Mouse (Mus musculus): ENCODE results near the gene Aldh1a3. TPM values are rescaled to one million over a fixed set of nuclear protein-coding genes. Genes with fewer than 3 reads are reported as not detected.

Aldh1a3 gene
- total RNA-seq, 2 experiments from 2014 or later = 19.7 to 19.9 TPM

GRCm38 (mm10) chr7:66418981-66419380 is 8.3 kb downstream of the Aldh1a3 start:
- DNase-seq (ENCODE audit: low spot score in 2 of 2) = peak in 1 of 2 experiments; percentile 28

GRCm38 (mm10) chr7:66416829-66417228 is 10.5 kb downstream of the Aldh1a3 start:
- DNase-seq (ENCODE audit: low spot score in 2 of 2) = no peak

DNA sequence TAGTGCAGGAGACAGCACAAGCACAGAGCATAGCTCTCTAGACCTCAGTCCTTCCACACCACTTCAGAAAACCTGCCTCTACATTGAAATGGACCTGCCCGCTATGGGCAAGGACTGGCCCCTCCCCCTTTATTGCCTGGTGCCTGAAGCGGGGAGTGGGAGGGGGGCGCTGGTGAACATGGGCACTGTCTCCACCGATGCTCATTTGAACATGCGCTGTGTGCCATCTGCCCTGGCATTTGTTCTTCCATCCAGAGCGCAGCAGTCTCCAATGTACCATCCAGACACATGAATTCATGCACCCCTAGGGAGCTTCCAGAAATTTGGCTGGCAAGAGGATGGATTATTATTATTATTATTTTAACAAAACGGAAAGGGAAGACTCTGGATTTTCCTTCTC is 14.2 kb downstream of the Aldh1a3 start:
- no peak for DNase-seq (ENCODE audit: low spot score in 2 of 2)

GRCm38 (mm10) chr7:66409433-66409832 is 17.9 kb downstream of the Aldh1a3 start:
- DNase-seq (ENCODE audit: low spot score in 2 of 2) = no peak

DNA sequence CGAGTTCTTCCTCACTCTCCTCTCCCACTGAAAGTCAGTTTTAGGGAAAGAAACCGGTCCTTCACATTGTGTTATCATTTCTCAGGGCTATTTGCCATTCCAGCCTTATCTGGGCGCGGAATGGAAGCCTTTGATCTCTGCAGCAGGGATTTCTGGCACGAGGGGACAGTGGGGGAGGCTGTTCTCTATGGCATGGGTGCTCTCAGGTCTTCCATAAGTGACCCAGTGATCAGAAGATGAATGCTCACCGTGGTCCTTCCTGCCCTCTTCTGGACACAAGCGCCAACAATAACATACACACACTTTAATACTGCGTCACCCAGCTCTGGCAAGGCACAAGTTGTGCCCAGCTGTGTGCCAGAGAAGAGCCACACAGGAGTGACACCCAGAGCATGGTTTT is 20.3 kb downstream of the Aldh1a3 start:
- no peak for DNase-seq (ENCODE audit: low spot score in 2 of 2)

DNA sequence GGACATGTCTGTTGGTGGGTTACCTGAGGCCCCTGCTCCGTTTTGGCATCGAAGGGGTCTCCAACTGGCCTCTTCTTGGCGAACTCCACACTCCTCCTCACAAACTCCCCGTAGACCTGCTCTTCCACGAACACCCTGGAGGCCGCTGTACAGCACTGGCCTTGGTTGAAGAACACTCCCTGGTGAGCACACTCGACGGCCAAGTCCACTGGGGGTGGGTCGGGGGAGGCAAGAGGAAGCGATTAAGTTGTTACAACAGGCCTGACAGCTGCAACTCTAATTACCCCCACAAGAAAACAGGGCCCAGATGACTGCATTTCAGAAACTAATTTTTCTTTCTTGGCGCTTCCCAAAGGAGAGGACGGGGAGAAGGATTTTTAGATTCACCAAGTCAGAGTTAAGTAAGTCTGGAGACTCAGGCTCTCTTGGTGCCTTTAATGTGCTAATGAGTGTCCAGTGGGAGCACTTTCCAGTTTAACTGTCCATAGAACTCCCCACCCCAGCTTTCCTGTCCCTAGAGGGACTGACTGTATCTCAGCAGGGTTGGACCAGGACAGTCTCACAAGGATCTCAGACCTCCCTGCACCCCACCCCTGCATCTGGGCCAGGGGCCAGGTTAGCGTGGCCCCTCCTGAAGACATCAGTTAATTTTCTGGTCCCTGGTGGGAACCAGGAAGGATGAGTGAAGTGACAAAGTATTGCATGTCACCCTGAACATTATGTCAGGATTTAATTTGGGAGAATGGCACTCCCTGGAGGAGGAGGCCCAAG is 21.2 kb downstream of the Aldh1a3 start:
- no peak for DNase-seq (ENCODE audit: low spot score in 2 of 2)

DNA sequence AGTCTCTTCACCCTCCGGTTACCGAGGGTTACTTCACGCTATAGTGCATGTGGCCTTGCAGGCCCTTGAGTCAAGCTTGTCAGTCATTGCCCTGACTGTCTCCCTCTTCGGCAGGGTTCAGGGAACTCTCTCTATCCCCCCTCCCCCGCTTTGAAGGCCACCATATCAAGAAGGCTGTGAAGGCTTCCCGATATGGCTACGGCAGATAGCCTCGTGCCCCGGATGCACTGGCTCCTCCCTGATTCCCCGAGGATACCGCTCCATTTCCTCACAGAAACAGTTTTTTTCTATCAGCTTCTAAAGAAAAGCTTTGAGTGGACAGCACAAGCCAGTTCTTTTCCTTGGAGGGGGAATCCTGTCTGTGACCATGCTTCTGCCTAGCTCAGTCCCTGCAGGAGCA is 21.8 kb downstream of the Aldh1a3 start:
- DNase-seq (ENCODE audit: low spot score in 2 of 2) = no peak

DNA sequence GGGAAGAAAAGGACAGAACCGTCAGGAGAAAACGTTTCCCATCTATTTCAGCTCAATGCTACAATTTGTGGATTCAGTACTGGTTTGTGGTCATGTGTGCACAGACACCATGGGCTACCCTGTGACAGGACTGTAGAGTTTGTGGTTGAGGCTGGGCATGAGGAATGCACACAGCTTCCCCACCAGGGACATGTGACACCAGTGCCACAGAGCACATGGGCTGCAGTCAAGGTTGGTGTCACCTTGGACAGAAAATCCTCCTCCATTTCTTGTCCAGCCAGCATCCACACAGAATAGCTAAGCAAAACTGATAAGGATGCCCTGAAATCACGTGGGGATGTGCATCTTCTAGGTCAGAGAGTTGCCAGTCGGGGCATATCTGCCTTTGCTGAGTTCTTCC is 22.5 kb downstream of the Aldh1a3 start:
- no peak for DNase-seq (ENCODE audit: low spot score in 2 of 2)

DNA sequence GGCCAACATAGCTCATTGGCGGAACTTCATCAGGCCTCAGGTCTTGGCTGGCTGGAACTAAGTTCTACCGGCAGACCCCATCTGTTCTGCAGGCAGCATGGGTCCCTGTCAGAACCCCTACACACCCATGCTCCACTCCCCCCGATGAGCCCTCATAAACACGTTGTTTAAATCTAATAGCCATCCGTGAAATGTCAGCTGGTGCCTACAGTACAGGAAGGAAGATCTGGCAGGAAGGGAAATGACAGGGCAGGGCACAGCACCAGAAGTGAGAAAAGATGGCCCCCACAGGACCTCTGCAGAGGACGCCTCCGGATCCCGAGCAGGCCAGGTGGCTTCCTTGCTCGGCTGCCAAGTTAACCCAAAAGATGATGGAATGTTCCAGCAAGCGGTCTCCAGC is 23.2 kb downstream of the Aldh1a3 start:
- no peak for DNase-seq (ENCODE audit: low spot score in 2 of 2)

GRCm38 (mm10) chr7:66402876-66403275 is 24.4 kb downstream of the Aldh1a3 start:
- no peak for DNase-seq (ENCODE audit: low spot score in 2 of 2)

GRCm38 (mm10) chr7:66401605-66402004 is 25.7 kb downstream of the Aldh1a3 start:
- DNase-seq (ENCODE audit: low spot score in 2 of 2) = no peak

GRCm38 (mm10) chr7:66397288-66397687 is 30.0 kb downstream of the Aldh1a3 start:
- no peak for DNase-seq (ENCODE audit: low spot score in 2 of 2)

DNA sequence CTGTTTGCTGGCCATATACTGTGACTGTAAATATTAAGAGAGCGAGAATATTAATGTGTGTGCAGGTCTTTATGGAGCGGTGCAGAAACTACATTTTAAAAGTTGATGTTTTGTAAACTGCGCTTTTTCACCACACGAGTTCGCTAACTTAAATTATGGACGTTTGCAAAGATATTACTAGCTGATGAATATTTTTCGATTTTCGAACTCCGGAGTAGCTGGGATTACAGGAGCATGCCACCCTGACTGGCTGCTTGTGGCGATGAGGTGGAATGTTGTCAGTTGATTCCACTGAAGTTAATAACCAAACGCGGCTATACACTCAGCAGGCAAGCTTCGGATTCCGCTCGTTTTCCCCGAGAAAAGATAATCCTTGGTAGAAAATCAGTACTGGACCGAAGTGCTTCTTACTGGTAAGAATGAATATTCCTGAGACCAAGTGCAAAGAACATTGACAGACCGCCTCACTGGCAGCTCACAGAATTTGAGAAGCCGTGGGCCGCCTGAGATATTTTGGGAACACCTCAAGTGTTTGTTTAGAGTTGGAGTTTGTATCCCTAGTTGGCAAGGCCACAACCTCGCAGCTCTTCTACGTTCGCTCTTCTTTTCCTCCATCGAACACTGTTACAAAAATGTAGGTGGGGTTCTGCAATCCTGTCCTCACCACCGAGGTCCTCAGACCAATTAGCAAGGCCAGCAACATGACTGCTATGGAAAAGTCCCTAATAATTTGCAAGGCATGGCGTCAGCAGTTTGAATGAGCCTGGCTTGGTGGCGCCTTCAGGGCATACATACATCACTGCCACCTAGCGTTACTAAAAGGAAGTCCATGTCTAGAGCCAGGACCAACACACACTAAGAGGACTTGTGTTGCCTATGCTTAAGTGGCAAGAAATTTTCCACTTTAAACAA is 38.4 kb downstream of the Aldh1a3 start:
- peak in 1 of 2 experiments; percentile 36 for DNase-seq (ENCODE audit: low spot score in 2 of 2)

GRCm38 (mm10) chr7:66387813-66388521 is 39.4 kb downstream of the Aldh1a3 start, which contains the start of gene Lrrk1:
Lrrk1 (minus strand) TSS chr7:66388350.
- DNase-seq (ENCODE audit: low spot score in 2 of 2) = peak; percentile 28 to 30

DNA sequence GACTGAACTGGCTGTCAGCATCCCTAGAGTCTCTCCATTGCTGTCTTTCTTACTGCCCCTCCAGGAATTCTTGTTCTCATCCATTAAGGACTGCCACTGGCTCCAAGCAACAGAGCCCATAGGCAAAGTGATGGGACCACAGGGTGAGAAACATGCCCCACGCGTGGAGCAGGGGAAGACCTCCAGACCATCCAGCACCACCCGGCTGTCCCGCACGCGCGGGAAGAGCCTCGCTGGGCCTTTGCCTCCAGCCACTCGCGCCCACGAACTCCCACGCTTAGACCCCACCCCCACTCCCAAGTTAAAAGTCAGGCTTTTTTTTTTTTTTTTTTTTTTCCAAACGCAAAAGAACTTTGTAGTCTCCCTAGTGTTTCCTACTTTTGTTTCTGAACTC is 39.9 kb downstream of the Aldh1a3 start:
- DNase-seq (ENCODE audit: low spot score in 2 of 2) = no peak

- DNase-seq (ENCODE audit: low spot score in 2 of 2) = no peak
Measured at GRCm38 (mm10) chr7:66386411-66386810, 40.9 kb downstream of the Aldh1a3 start.

GRCm38 (mm10) chr7:66385826-66386225 is 41.5 kb downstream of the Aldh1a3 start:
- no peak for DNase-seq (ENCODE audit: low spot score in 2 of 2)

GRCm38 (mm10) chr7:66384891-66385290 is 42.4 kb downstream of the Aldh1a3 start:
- no peak for DNase-seq (ENCODE audit: low spot score in 2 of 2)

- DNase-seq (ENCODE audit: low spot score in 2 of 2) = no peak
Measured at GRCm38 (mm10) chr7:66384213-66384612, 43.1 kb downstream of the Aldh1a3 start.

- no peak for DNase-seq (ENCODE audit: low spot score in 2 of 2)
Measured at GRCm38 (mm10) chr7:66376560-66376959, 50.8 kb downstream of the Aldh1a3 start.

GRCm38 (mm10) chr7:66375736-66376135 is 51.6 kb downstream of the Aldh1a3 start:
- DNase-seq (ENCODE audit: low spot score in 2 of 2) = no peak

Measured in adrenal gland, postnatal 4 days (tissue).